Mouse (Mus musculus) MEL (cell line): ENCODE measurements around the gene Ncor1. TPM values are rescaled to one million over a fixed set of nuclear protein-coding genes. Genes with fewer than 3 reads are reported as not detected.
"Not testable (repeated sequence)": the region's sequence is repeated elsewhere in the genome, so short reads cannot be mapped to it uniquely, and the experiment has no call there.

Source experiments
- DNase-seq: peaks from one replicate; pipeline ENCODE4 v3.0.0; 2011; ENCODE audit warnings: low read depth, low spot score
- H3K27ac ChIP-seq: 2 replicates; pipeline ENCODE4 v1.5.1; 2012; ENCODE audit warnings: low read depth, mild to moderate bottlenecking, control low read depth, low read length, moderate library complexity; ENCODE audit not compliant: control insufficient read depth
- H3K27me3 ChIP-seq, 2 experiments: fragments of 150-350 bp in 1 of 2; sonication (generic) in 1 of 2; 2 replicates each; pipeline ENCODE4 v1.6.1; 2012; ENCODE audit warnings: low read length in 2 of 2, mild to moderate bottlenecking in 2 of 2, improper control_type of control experiment in 1 of 2, moderate library complexity in 1 of 2; ENCODE audit not compliant: insufficient read depth in 2 of 2, control insufficient read depth in 1 of 2
- H3K36me3 ChIP-seq, 2 experiments: 2 replicates each; pipeline ENCODE4 v1.6.1; 2012 to 2014; ENCODE audit warnings: low read length in 2 of 2, improper control_type of control experiment in 1 of 2, inconsistent platforms in 1 of 2, mild to moderate bottlenecking in 1 of 2; ENCODE audit not compliant: insufficient read depth in 2 of 2, control insufficient read depth in 1 of 2
- H3K4me1 ChIP-seq, 2 experiments: fragments of 150-350 bp in 1 of 2; sonication (generic) in 1 of 2; 2 replicates each; pipeline ENCODE4 v1.6.1; 2012; ENCODE audit warnings: low read length in 2 of 2, improper control_type of control experiment in 1 of 2, mild to moderate bottlenecking in 1 of 2; ENCODE audit not compliant: insufficient read depth in 2 of 2, control insufficient read depth in 1 of 2
- H3K4me3 ChIP-seq, 2 experiments: fragments of 150-350 bp in 1 of 2; sonication (generic) in 1 of 2; 2 replicates each; pipeline ENCODE4 v1.5.1; 2012; ENCODE audit warnings: low read depth in 2 of 2, low read length in 2 of 2, mild to moderate bottlenecking in 2 of 2, moderate library complexity in 2 of 2, control low read depth in 1 of 2, improper control_type of control experiment in 1 of 2; ENCODE audit not compliant: control insufficient read depth in 1 of 2, insufficient read depth in 1 of 2
- H3K79me2 ChIP-seq: 2 replicates; pipeline ENCODE4 v1.6.1; 2012; ENCODE audit warnings: mild to moderate bottlenecking, low read length, moderate library complexity; ENCODE audit not compliant: control insufficient read depth, poor library complexity, insufficient read depth
- H3K9ac ChIP-seq: 2 replicates; pipeline ENCODE4 v1.6.1; 2012; ENCODE audit warnings: low read depth, mild to moderate bottlenecking, control low read depth, low read length, moderate library complexity; ENCODE audit not compliant: control insufficient read depth, poor library complexity, severe bottlenecking
- H3K9me3 ChIP-seq: fragments of 150-350 bp; sonication (generic); replicated peaks from 2 replicates; pipeline ENCODE4 v1.6.1; 2012; ENCODE audit warnings: mild to moderate bottlenecking, low read length, improper control_type of control experiment, moderate library complexity; ENCODE audit not compliant: insufficient read depth
- CTCF ChIP-seq, 3 experiments: IDR thresholded peaks in 2 of 3; conservative IDR thresholded peaks in 1 of 3; 2 replicates each; pipeline ENCODE4 v1.5.1; 2011 to 2012; ENCODE audit warnings: low read length in 3 of 3, low read depth in 2 of 3, mild to moderate bottlenecking in 2 of 3, improper control_type of control experiment in 1 of 3, inconsistent platforms in 1 of 3, mixed read lengths in 1 of 3, moderate library complexity in 1 of 3; ENCODE audit not compliant: control insufficient read depth in 1 of 3, insufficient read depth in 1 of 3, poor library complexity in 1 of 3, severe bottlenecking in 1 of 3
- ELF1 ChIP-seq: IDR thresholded peaks from 2 replicates; pipeline ENCODE4 v1.6.1; 2014; ENCODE audit warnings: low read depth, mild to moderate bottlenecking, inconsistent platforms, low read length, improper control_type of control experiment, moderate library complexity
- GABPA ChIP-seq: IDR thresholded peaks from 2 replicates; pipeline ENCODE4 v1.6.1; 2012; ENCODE audit warnings: low read depth, mild to moderate bottlenecking, inconsistent platforms, low read length, improper control_type of control experiment, moderate library complexity
- GATA1 ChIP-seq: IDR thresholded peaks from 2 replicates; pipeline ENCODE4 v1.6.1; 2011; ENCODE audit warnings: low read depth, low read length, improper control_type of control experiment
- HCFC1 ChIP-seq: IDR thresholded peaks from 2 replicates; pipeline ENCODE4 v1.6.1; 2012; ENCODE audit warnings: low read depth, mild to moderate bottlenecking, inconsistent platforms, low read length, improper control_type of control experiment, moderate library complexity
- JUND ChIP-seq: IDR thresholded peaks from 2 replicates; pipeline ENCODE4 v1.6.1; 2011; ENCODE audit warnings: low read depth, mild to moderate bottlenecking, improper control_type of control experiment, low read length
- KAT2A ChIP-seq: conservative IDR thresholded peaks from 2 replicates; pipeline ENCODE4 v1.6.1; 2012; ENCODE audit warnings: low read depth, low read length, improper control_type of control experiment, inconsistent platforms
- MAZ ChIP-seq: IDR thresholded peaks from 2 replicates; pipeline ENCODE4 v1.6.1; 2012; ENCODE audit warnings: low read depth, mild to moderate bottlenecking, inconsistent platforms, low read length, improper control_type of control experiment
- MXI1 ChIP-seq: IDR thresholded peaks from 2 replicates; pipeline ENCODE4 v1.6.1; 2011; ENCODE audit warnings: mild to moderate bottlenecking, low read depth, low read length, improper control_type of control experiment
- NELFE ChIP-seq: IDR thresholded peaks from 2 replicates; pipeline ENCODE4 v1.6.1; 2011; ENCODE audit warnings: low read depth, low read length, improper control_type of control experiment
- POLR2A ChIP-seq, 2 experiments: IDR thresholded peaks; 2 replicates each; pipeline ENCODE4 v1.6.1; 2011 to 2012; ENCODE audit warnings: low read length in 2 of 2, mild to moderate bottlenecking in 2 of 2, control low read depth in 1 of 2, improper control_type of control experiment in 1 of 2, low read depth in 1 of 2, moderate library complexity in 1 of 2; ENCODE audit not compliant: control insufficient read depth in 1 of 2, insufficient read depth in 1 of 2, poor library complexity in 1 of 2
- RCOR1 ChIP-seq: IDR thresholded peaks from 2 replicates; pipeline ENCODE4 v1.6.1; 2012; ENCODE audit warnings: low read depth, mild to moderate bottlenecking, inconsistent platforms, low read length, improper control_type of control experiment
- SMC3 ChIP-seq: IDR thresholded peaks from 2 replicates; pipeline ENCODE4 v1.6.1; 2011; ENCODE audit warnings: low read depth, low read length, improper control_type of control experiment
- TAL1 ChIP-seq: IDR thresholded peaks from 2 replicates; pipeline ENCODE4 v1.6.1; 2012; ENCODE audit warnings: mild to moderate bottlenecking, inconsistent platforms, low read length, moderate library complexity, mixed read lengths
- TBP ChIP-seq: IDR thresholded peaks from 2 replicates; pipeline ENCODE4 v1.8.0; 2011; ENCODE audit warnings: low read depth, low read length, improper control_type of control experiment
- TCF12 ChIP-seq: IDR thresholded peaks from 2 replicates; pipeline ENCODE4 v1.6.1; 2014; ENCODE audit warnings: low read depth, mild to moderate bottlenecking, inconsistent platforms, low read length, improper control_type of control experiment, moderate library complexity
- UBTF ChIP-seq: IDR thresholded peaks from 2 replicates; pipeline ENCODE4 v1.6.1; 2012; ENCODE audit warnings: low read depth, mild to moderate bottlenecking, inconsistent platforms, low read length, improper control_type of control experiment, moderate library complexity, borderline replicate concordance; ENCODE audit not compliant: insufficient read depth
- ZC3H11A ChIP-seq: IDR thresholded peaks from 2 replicates; pipeline ENCODE4 v1.6.1; 2012; ENCODE audit warnings: low read depth, mild to moderate bottlenecking, inconsistent platforms, low read length, improper control_type of control experiment
- ZMIZ1 ChIP-seq: IDR thresholded peaks from 2 replicates; pipeline ENCODE4 v1.6.1; 2012; ENCODE audit warnings: low read depth, mild to moderate bottlenecking, inconsistent platforms, low read length, improper control_type of control experiment, moderate library complexity
- ZNF384 ChIP-seq: IDR thresholded peaks from 2 replicates; pipeline ENCODE4 v1.6.1; 2012; ENCODE audit warnings: low read depth, mild to moderate bottlenecking, inconsistent platforms, low read length, improper control_type of control experiment
- polyA plus RNA-seq, 2 experiments: library from polyadenylated mRNA; stranded (reverse) in 1 of 2; unstranded in 1 of 2; fragments of >175 nt in 1 of 2; fragments of >200 nt in 1 of 2; gene quantifications; 2 replicates each; pipeline versions ENCODE4 v1.2.1 to v1.2.4; 2012; ENCODE audit warnings: low replicate concordance in 2 of 2, low read depth in 1 of 2; ENCODE audit not compliant: insufficient read length in 2 of 2, insufficient read depth in 1 of 2, missing spikeins in 1 of 2
- total RNA-seq: library from RNA; depleted of rRNA; stranded (reverse); fragments of 300-350 nt; gene quantifications from 2 replicates; pipeline ENCODE4 v1.2.3, GENCODE M21; 2012

The Ncor1 gene
- total and polyA plus RNA-seq, 3 experiments = 71.8 to 250 (median 188) TPM

GRCm38 (mm10) chr11:62387608-62388330 lies 70.6 kb downstream of the Ncor1 start:
- Histone ChIP-seq H3K79me2 (no peaks in the 10 kb centered on the region), H3K36me3 (peaks cover 0 to 72% of the 10 kb centered on the region in 2 experiments; a peak in 2 of 4 replicates), H3K9me3 (no peaks in the 10 kb centered on the region), H3K27ac (no peak overlapping the region), H3K4me3 (no peak overlapping the region), H3K27me3 (no peaks in the 10 kb centered on the region), H3K4me1 (no peaks in the 10 kb centered on the region), H3K9ac (no peak overlapping the region)
- DNase-seq = no peak
- TF ChIP-seq TAL1 (no peak), MXI1 (no peak), JUND (no peak), GABPA (no peak), RCOR1 (no peak), UBTF (no peak), SMC3 (no peak), TCF12 (no peak), ELF1 (no peak), HCFC1 (no peak), KAT2A (no peak), NELFE (no peak), TBP (no peak), GATA1 (no peak), MAZ (no peak), ZC3H11A (no peak), ZMIZ1 (no peak)
- TF ChIP-seq, all 39 proteins: peak for 0

GRCm38 (mm10) chr11:62377202-62377851 lies 81.0 kb downstream of the Ncor1 start:
- H3K4me3 ChIP-seq, H3K27ac ChIP-seq, H3K4me1 ChIP-seq, H3K9ac ChIP-seq, H3K27me3 ChIP-seq, H3K9me3 ChIP-seq, H3K79me2 ChIP-seq: not testable (repeated sequence)
- peak; percentile 92 for TF ChIP-seq TBP
- 0 out of 2 replicates have a peak, but pooled peaks have one; percentile 4 for TF ChIP-seq SMC3
- 0 out of 4 replicates have a peak, but pooled peaks of 1 of the 2 experiments have one; percentile 16 for TF ChIP-seq POLR2A (IDR thresholded peaks at IDR 0.05; ENCODE audit: control insufficient read depth in 1 of 2, insufficient read depth in 1 of 2, low read depth in 1 of 2, low read length in 2 of 2, poor library complexity in 1 of 2)
- TF ChIP-seq ZNF384 = peak; percentile 73
- peak in 2 of 3 experiments; percentile 7 to 43; a peak in 2 of 6 replicates for TF ChIP-seq CTCF (IDR thresholded peaks at IDR 0.05 in 2 of 3, conservative IDR thresholded peaks at IDR 0.05 in 1 of 3; ENCODE audit: control insufficient read depth in 1 of 3, insufficient read depth in 1 of 3, low read depth in 2 of 3, low read length in 3 of 3, poor library complexity in 1 of 3, severe bottlenecking in 1 of 3)
- DNase-seq = peak; percentile 21
- H3K36me3 ChIP-seq = peaks cover 0 to 70% of the 10 kb centered on the region in 2 experiments; a peak in 2 of 4 replicates
